Mouse (Mus musculus): Measurements from ENCODE around the gene Gnb1.

- TF ChIP-seq CTCF (IDR thresholded peaks at IDR 0.05; ENCODE audit: extremely low read depth, insufficient read length, insufficient replicate concordance, low read depth, low read length) (no peak), POLR2A (IDR thresholded peaks at IDR 0.05; ENCODE audit: low read depth, low read length) (no peak)
Measured at GRCm38 (mm10) chr4:155603801-155604200, 112.6 kb downstream of the Gnb1 start.
